Mouse (Mus musculus): ENCODE measurements around the gene Tcf7.
A peak's percentile ranks its signal among the peaks of the same experiment; 100 is the strongest.

Gene Tcf7

GRCm38 (mm10) chr11:52283596-52284571 is 1.1 kb upstream of the Tcf7 start:
- DNase-seq (ENCODE audit: low spot score in 2 of 2): peak; percentile 70 to 71

- peak; percentile 81 to 84 for DNase-seq (ENCODE audit: low spot score in 2 of 2)
These were observed 417 bp downstream of the Tcf7 start for GRCm38 (mm10) chr11:52282420-52282773.

- peak in 1 of 2 experiments; percentile 45 for DNase-seq (ENCODE audit: low spot score in 2 of 2)
These were observed 1.1 kb downstream of the Tcf7 start for GRCm38 (mm10) chr11:52281568-52282328.

GRCm38 (mm10) chr11:52280566-52281455 is 2.0 kb downstream of the Tcf7 start:
- DNase-seq (ENCODE audit: low spot score in 2 of 2): peak; percentile 51 to 57

- DNase-seq (ENCODE audit: low spot score in 2 of 2): peak in 1 of 2 experiments; percentile 46
These were observed 3.1 kb downstream of the Tcf7 start for GRCm38 (mm10) chr11:52279611-52280145.

DNA sequence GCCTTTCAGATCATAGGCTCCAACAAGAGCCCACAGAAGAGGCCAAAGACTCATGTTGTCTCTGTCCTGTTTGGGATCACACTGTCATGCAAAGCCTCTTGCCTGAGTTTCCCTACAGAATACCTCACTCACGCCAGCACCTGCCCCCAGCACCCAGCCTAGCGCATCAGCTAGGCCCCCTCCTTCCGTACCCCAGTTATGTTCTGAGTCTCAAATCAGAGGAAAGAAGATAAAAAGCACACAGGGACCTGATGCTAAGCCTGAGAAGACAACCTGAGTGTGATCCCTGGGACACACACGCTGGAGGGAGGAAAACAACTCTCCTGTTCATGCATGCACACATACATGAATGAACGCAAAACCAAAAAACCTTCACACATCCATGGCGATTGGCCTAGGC is 3.8 kb downstream of the Tcf7 start:
- peak in 1 of 2 experiments; percentile 32 for DNase-seq (ENCODE audit: low spot score in 2 of 2)

DNA sequence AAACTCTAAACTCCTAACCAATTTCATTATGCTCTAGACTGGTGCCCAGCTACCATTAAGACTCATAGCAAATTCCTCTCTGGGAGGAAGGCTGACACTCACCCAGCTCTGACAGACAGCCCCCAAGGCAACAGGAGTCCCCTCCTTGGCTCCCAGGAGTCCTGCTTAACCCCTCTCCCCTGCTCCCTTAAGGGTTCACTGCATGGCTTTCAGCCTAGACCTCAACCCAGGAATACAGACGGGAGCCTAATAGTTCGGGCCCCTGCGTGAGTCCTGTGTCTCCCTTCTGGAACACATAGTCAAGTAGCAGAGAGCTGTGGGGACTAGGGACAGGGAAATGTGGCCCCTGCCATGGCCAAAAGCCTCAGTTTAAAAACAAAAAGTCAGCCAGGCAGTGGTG is 4.7 kb downstream of the Tcf7 start:
- DNase-seq (ENCODE audit: low spot score in 2 of 2): no peak

- DNase-seq (ENCODE audit: low spot score in 2 of 2): no peak
These were observed 5.2 kb downstream of the Tcf7 start for GRCm38 (mm10) chr11:52277433-52278150.

DNA sequence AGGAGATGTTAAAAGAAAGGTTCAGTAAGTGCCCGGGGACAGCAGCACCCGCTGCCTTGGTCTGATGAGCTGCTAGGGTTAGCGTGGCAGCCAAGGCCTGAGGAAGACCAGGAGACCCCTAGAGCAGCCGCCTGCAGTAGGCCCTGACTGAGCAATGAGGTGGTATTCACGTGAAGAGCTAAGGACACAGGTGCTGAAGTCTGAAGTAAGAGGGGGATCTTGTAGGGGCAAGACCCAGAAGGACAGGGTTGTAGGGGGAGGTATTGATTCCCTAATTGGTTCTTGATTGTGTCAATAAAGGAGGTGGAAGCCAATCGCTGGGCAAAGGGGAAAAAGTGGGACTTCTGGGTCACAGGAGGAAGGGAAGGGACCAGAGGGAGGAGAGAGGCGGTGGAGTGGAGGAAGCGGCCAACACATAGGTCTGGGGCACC is 5.8 kb downstream of the Tcf7 start:
- DNase-seq (ENCODE audit: low spot score in 2 of 2): peak; percentile 29 to 49

GRCm38 (mm10) chr11:52275774-52276555 is 6.8 kb downstream of the Tcf7 start:
- peak; percentile 28 to 30 for DNase-seq (ENCODE audit: low spot score in 2 of 2)

DNA sequence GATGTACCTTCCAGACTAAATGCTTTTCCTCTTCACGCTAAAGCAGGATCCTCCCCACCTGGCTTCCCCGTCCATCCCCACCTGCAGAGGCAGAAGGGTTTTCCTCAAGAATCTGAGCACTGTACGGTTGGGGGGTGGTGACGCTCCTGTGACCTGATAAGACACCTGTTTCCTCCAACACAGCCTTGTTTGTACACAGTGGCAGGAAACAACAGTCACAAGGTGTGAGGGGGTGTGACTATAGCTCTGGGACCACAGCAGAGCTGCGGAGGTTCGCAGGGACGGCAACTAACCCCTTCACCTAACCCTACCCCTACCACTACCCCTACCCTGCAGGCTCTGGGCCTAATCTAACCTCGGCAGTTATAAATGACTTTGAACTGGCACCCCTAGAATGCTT is 7.4 kb downstream of the Tcf7 start:
- peak; percentile 85 to 88 for DNase-seq (ENCODE audit: low spot score in 2 of 2)

- DNase-seq (ENCODE audit: low spot score in 2 of 2): peak; percentile 75 to 76
These were observed 8.2 kb downstream of the Tcf7 start for GRCm38 (mm10) chr11:52274456-52275112.

DNA sequence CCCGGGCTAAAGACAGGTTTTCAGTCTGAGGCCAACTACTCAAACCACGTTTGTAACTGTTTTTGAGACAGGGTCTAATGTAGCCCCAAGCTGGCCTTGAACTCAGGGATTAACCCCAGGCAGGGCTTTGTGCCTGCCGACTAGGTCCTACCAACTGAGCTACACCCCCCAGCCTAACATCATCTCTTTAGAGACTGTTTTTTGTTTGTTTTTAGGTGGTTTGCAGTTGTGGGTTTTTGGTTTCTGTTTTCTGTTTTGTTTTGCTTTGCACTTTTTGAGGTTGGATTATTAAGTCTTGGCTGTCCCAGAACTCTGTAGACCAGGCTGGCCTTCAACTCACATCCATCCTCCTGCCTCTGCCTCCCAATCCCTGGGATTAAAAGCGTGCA is 8.9 kb downstream of the Tcf7 start:
- DNase-seq (ENCODE audit: low spot score in 2 of 2): peak in 1 of 2 experiments; percentile 25

- DNase-seq (ENCODE audit: low spot score in 2 of 2): peak; percentile 38
These were observed 9.5 kb downstream of the Tcf7 start for GRCm38 (mm10) chr11:52273183-52273941.

GRCm38 (mm10) chr11:52272619-52273018 is 10.2 kb downstream of the Tcf7 start:
- no peak for DNase-seq (ENCODE audit: low spot score in 2 of 2)

DNA sequence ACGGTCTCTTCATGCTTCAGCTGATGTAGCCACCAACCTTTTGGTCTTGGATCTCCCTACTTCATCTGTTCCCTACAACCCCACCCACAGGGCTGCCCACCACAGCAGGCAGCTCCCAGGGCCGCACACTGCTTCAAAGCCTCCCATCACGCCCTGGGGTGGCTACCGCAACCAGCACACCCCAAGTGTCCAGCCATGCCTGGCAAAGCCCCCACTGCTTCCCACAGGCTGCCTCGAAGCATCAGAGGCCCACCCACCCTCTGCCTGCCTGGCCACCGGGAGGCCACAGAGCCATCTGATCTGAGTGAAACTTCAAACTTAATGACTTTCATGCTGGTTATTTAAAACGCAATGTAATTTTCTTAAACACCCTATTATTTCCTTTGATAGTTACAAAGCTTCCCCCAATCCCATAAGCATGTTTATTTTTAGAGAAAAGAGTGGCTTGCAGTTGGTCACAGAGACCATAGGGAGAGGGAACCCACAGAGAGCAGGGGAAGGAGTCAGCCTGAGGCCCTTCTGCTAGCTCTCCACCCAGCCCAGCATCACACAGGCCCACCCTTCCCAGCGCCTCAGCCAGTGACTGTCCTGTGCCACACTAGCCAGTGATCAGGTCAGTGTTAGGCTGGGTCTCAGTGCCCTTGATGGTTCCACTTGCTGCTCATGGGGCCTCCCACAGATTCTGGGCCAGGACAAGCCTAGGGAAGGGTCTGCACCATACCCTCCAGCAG is 10.9 kb downstream of the Tcf7 start:
- DNase-seq (ENCODE audit: low spot score in 2 of 2): peak in 1 of 2 experiments; percentile 20

DNA sequence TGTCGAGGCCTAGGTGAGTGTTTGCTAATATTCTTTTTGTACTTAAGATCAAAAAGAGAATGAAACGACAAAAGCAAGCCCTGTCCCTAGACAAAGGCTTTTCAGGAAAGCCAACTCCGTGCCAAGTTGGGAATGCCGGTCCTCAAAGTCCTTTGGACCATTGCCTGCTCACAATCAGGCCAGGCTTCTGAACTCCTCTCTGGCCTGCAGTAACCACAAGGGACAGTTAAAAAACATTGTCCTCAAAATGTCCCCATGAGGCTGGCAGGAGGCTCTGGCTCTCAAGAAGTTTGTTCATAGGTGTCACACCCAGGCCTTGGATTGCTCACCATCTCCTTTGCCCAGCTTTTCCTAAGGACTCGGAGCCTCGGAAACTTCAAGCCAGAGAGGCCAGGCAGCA is 13.0 kb downstream of the Tcf7 start:
- DNase-seq (ENCODE audit: low spot score in 2 of 2): no peak
